Mouse (Mus musculus): ENCODE data around the gene Med12l.

The Med12l gene

GRCm38 (mm10) chr3:59191674-59192073, 186.0 kb downstream of the Med12l start:
- no peak for DNase-seq (ENCODE audit: low spot score)

GRCm38 (mm10) chr3:59194099-59194498, 188.5 kb downstream of the Med12l start:
- peak; percentile 55 for DNase-seq (ENCODE audit: low spot score)

GRCm38 (mm10) chr3:59194938-59195337, 189.3 kb downstream of the Med12l start, which contains the start of gene Gpr87:
Gene Gpr87, minus strand, starts transcription at chr3:59195104.
- DNase-seq (ENCODE audit: low spot score): peak; percentile 69

- no peak for DNase-seq (ENCODE audit: low spot score)
Measured at GRCm38 (mm10) chr3:59197329-59197948, 191.8 kb downstream of the Med12l start.

GRCm38 (mm10) chr3:59203802-59204520, 198.3 kb downstream of the Med12l start:
- no peak for DNase-seq (ENCODE audit: low spot score)

- no peak for DNase-seq (ENCODE audit: low spot score)
Measured at GRCm38 (mm10) chr3:59204719-59205503, 199.3 kb downstream of the Med12l start.

GRCm38 (mm10) chr3:59205941-59206340, 200.3 kb downstream of the Med12l start:
- no peak for DNase-seq (ENCODE audit: low spot score)

- peak; percentile 32 for DNase-seq (ENCODE audit: low spot score)
Measured at GRCm38 (mm10) chr3:59208650-59209548, 203.3 kb downstream of the Med12l start.

- no peak for DNase-seq (ENCODE audit: low spot score)
Measured at GRCm38 (mm10) chr3:59210089-59210488, 204.5 kb downstream of the Med12l start.

- DNase-seq (ENCODE audit: low spot score): no peak
Measured at GRCm38 (mm10) chr3:59210727-59211126, 205.1 kb downstream of the Med12l start, which contains the start of gene P2ry13. Gene P2ry13, minus strand, starts transcription at chr3:59210882.

GRCm38 (mm10) chr3:59211784-59212183, 206.2 kb downstream of the Med12l start:
- no peak for DNase-seq (ENCODE audit: low spot score)

- DNase-seq (ENCODE audit: low spot score): no peak
Measured at GRCm38 (mm10) chr3:59212404-59212803, 206.8 kb downstream of the Med12l start.

- no peak for DNase-seq (ENCODE audit: low spot score)
Measured at GRCm38 (mm10) chr3:59217211-59217610, 211.6 kb downstream of the Med12l start.

- no peak for DNase-seq (ENCODE audit: low spot score)
Measured at GRCm38 (mm10) chr3:59219326-59219725, 213.7 kb downstream of the Med12l start.

GRCm38 (mm10) chr3:59222303-59222702, 216.7 kb downstream of the Med12l start:
- no peak for DNase-seq (ENCODE audit: low spot score)

GRCm38 (mm10) chr3:59225411-59225810, 219.8 kb downstream of the Med12l start:
- no peak for DNase-seq (ENCODE audit: low spot score)

- no peak for DNase-seq (ENCODE audit: low spot score)
Measured at GRCm38 (mm10) chr3:59227696-59228095, 222.1 kb downstream of the Med12l start.

GRCm38 (mm10) chr3:59228730-59229551, 223.3 kb downstream of the Med12l start:
- no peak for DNase-seq (ENCODE audit: low spot score)

- no peak for DNase-seq (ENCODE audit: low spot score)
Measured at GRCm38 (mm10) chr3:59230912-59231311, 225.3 kb downstream of the Med12l start.

- DNase-seq (ENCODE audit: low spot score): no peak
Measured at GRCm38 (mm10) chr3:59234878-59235277, 229.3 kb downstream of the Med12l start.

- peak; percentile 23 for DNase-seq (ENCODE audit: low spot score)
Measured at GRCm38 (mm10) chr3:59243384-59243783, 237.8 kb downstream of the Med12l start.
